Mouse (Mus musculus): Measurements from ENCODE around the gene Bzw2. TPM values are rescaled to one million over a fixed set of nuclear protein-coding genes. Genes with fewer than 3 reads are reported as not detected.
A peak's percentile ranks its signal among the peaks of the same experiment; 100 is the strongest.
"Not testable (repeated sequence)": the region's sequence is repeated elsewhere in the genome, so short reads cannot be mapped to it uniquely, and the experiment has no call there.

Bzw2 gene
- 100 to 1,000 TPM; 107 to 130 TPM for total RNA-seq (2021)
- long read RNA-seq, experiment 1, transcript Bzw2-201 (12 exons, 1,871 nt): major isoform, 83 of 90 reads
- long read RNA-seq, experiment 1, partial matches to known transcripts: 4 of 90 reads
- long read RNA-seq, experiment 1, other reads (novel, unspliced or antisense): 2 of 90 reads
- long read RNA-seq, experiment 2, transcript Bzw2-201 (12 exons, 1,871 nt): major isoform, 80 of 84 reads
- long read RNA-seq, experiment 2, partial matches to known transcripts: 1 of 84 reads
- long read RNA-seq, experiment 2, other reads (novel, unspliced or antisense): 3 of 84 reads

DNA sequence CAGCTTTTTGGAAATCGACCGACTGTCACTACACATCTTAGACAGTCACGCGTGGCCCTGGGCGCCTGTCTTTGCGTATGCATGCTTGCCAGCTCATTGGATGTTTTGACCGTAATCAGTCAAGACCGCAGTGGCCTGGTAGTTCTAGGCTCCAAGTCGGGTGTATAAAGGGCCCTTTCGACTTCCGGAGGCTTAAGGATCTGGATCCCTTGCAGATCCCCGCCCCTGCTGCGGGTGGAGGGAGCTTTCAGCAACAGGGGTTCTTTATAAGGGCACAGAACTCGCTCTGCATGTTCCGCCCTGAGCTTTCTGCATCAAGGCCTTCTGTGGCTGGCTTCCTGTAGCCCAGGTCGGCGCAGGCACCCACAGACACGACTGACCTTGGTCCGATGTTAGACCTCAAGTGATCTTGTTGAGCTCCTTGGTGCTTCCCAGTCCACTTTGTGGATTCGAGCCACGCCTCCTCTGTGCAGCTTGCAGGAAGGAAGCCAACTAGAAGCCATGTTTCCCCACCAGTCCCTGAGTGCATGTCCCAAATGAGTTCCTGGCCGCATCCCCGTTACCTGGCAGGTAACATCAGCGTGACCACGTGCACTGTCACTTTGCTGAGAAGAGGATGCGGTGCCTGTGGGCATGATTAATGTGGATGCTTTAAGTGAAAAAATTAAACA lies at the start of gene Bzw2:
TSS of gene Bzw2 (minus strand) at position 443 of the 671 bp plus-strand sequence.
- Histone ChIP-seq H3K4me3 (peak within 1 kb of the TSS; percentile 99), H3K27ac (peak within 1 kb of the TSS; percentile 99)
- intact Hi-C loops (cut with DNase I): no loop called here
- peak; percentile 76 for DNase-seq
- no peak for TF ChIP-seq CTCF (IDR thresholded peaks at IDR 0.05)

GRCm38 (mm10) chr12:36207072-36207799 lies 49.4 kb upstream of the Bzw2 start:
- Histone ChIP-seq H3K4me3 (peak overlapping the region; percentile 53), H3K27ac (peak overlapping the region; percentile 24; the same call in 1 of the 2 replicates)
- TF ChIP-seq CTCF (IDR thresholded peaks at IDR 0.05): no peak
- intact Hi-C loops (cut with DNase I): no loop called here
- DNase-seq: peak; percentile 50

DNA sequence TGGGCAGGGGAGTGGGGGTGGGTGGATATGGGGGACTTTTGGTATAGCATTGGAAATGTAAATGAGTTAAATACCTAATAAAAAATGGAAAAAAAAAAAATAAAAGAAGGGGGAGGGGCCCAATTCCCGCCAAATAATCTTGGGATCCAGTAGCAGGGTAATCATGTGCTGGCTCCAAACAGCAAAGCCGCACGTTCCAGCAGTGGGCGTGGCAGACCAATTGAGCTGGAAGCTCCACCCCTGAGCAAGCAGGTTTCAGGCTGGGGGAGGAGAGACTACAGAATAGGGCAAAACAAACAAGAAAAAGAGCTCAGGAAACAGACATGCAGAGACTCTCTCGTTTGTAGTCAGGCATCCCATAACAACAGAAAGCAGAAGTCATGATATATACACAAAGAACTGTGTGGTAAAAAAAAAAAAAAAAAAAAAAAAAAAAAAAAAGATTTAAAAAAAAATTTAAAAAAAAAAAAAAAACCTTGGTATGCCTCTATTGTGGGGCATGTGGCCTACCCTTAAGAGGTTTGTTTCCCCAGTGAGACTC lies 47.8 kb upstream of the Bzw2 start:
- intact Hi-C loops (cut with DNase I); DNase-seq; H3K27ac ChIP-seq: not testable (repeated sequence)

DNA sequence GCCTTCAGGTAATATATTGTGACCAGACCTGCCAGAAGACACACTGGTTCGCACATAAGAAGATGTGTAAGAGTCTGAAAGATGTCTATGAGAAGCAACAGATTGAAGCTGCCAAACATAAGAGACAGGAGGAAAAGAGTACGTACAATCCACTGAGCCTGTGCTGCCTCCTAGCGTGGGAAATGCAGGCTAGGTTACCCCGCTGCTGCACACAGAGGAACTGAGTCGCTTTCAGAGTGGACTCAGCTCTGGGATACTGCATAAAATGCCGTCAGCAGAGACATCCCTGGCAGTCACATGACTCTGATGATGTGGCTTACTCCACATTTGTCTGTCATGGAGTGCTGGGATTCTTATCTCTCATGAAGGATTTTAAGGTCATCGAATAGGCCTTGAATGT lies 37.1 kb upstream of the Bzw2 start:
- no peak for DNase-seq
- peak; percentile 20; the same call in 1 of the 2 replicates for TF ChIP-seq CTCF (IDR thresholded peaks at IDR 0.05)
- intact Hi-C loops (cut with DNase I): no loop called here
- no peak overlapping the region for H3K4me3 ChIP-seq
- no peak overlapping the region for H3K27ac ChIP-seq

More for the DNA sequence above, 47.8 kb upstream of the Bzw2 start:
- not testable (repeated sequence) for H3K4me3 ChIP-seq

DNA sequence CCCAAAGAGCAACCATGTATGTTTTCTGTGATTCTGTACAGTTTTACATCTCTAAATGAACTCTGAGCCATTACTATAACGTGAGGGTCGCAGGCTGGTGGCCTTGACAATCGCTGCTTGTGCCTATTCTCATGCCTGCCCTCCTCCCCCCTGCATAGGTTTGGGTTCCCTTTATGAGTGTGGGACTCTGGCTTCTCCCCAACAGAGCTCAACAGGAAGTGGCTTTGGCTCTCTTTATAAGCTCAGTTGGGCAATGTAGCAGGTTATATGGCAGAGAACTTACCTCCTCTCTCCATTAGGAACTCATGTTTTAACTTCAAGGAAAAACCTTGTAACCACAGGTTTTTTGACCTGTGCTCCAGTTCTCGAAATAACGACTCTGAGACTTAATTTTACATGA lies 32.5 kb upstream of the Bzw2 start:
- Histone ChIP-seq H3K27ac (no peak overlapping the region), H3K4me3 (no peak overlapping the region)
- no peak for TF ChIP-seq CTCF (IDR thresholded peaks at IDR 0.05)
- no peak for DNase-seq
- intact Hi-C loops (cut with DNase I): no loop called here

GRCm38 (mm10) chr12:36189610-36190009 lies 31.7 kb upstream of the Bzw2 start:
- Histone ChIP-seq H3K4me3 (no peak overlapping the region), H3K27ac (no peak overlapping the region)
- DNase-seq: no peak
- intact Hi-C loops (cut with DNase I): no loop called here
- no peak for TF ChIP-seq CTCF (IDR thresholded peaks at IDR 0.05)

DNA sequence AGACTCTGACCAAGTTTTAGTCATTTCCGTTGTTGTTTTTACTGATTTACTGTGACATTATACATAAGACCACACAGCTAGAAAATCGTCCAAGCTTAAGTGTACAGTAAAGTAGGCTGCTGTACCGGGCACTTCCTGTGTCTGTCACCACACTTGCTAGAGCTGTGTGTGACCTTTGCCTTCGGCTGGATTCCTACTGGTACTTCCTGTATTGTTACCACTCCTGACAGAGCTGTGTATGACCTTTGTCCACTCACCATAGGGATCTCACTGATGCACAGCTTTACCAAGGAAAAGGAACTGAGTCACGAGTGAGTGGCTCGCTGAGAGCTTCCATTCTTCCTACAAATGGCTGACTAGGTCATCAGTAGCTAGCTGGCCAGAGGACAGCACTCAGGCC lies 29.2 kb upstream of the Bzw2 start:
- intact Hi-C loops (cut with DNase I): no loop called here
- DNase-seq: no peak
- H3K27ac ChIP-seq: no peak overlapping the region
- no peak overlapping the region for H3K4me3 ChIP-seq
- no peak for TF ChIP-seq CTCF (IDR thresholded peaks at IDR 0.05)

- Histone ChIP-seq H3K27ac (peak overlapping the region; percentile 64), H3K4me3 (peak overlapping the region; percentile 10; the same call in 1 of the 2 replicates)
- intact Hi-C loops (cut with DNase I): no loop called here
- no peak for TF ChIP-seq CTCF (IDR thresholded peaks at IDR 0.05)
- DNase-seq: no peak
Observed at GRCm38 (mm10) chr12:36182570-36182969, 24.7 kb upstream of the Bzw2 start.

DNA sequence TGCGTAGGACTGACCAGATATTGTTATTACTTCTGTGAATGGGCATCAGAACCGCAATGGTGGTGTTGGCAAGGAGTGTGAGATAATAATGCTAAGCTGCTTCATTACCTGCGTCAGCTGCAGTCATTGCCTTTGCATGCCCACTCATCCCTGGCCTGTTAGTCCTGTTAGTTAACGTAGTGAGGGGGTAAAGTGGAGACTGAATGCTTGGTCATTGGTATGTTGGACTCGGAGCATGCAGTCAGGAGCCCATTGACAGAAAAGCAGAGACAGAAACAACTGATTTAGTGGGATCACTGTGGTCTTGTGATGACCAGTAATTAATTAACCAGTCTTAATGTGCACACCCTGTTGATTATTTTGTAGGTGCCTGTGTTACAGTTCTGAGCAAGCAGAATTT lies 19.3 kb upstream of the Bzw2 start:
- DNase-seq: no peak
- TF ChIP-seq CTCF (IDR thresholded peaks at IDR 0.05): no peak
- H3K4me3 ChIP-seq: no peak overlapping the region
- intact Hi-C loops (cut with DNase I): no loop called here
- H3K27ac ChIP-seq: no peak overlapping the region

- no peak for TF ChIP-seq CTCF (IDR thresholded peaks at IDR 0.05)
- no peak for DNase-seq
- Histone ChIP-seq H3K27ac (no peak overlapping the region), H3K4me3 (no peak overlapping the region)
- intact Hi-C loops (cut with DNase I): no loop called here
Observed at GRCm38 (mm10) chr12:36165299-36165698, 7.4 kb upstream of the Bzw2 start.

DNA sequence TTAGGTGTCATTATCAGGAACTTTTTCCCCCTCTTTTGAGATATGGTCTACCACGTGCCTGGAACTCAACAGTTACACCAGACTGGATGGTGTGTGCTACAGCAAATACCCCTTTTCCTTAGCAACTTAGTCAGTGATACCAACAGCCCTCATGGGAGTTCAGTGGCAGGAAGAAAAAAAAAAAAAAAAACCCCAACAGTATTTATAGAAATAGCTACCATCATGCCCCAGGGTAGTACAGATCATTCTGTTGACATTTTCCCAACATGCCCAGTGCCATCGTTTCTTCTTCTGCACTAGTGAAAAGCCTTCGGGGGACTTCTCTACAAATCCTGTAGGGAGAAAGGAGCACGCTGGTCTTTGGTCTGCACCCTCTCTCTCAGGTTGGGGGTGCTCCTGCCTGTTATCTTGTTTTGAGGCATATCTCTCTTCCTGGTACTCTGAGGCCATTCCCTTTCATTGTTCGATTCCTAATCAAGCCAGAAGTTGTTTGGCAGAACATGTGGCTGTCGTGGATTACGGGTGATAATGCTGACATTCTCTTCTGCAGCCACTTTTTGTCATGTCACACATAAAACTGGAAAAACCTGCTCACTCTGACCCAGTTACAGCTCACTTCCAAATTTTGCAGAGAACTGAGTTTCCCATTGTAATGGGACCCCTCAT lies 6.4 kb upstream of the Bzw2 start:
- no peak for DNase-seq
- intact Hi-C loops (cut with DNase I): no loop called here
- H3K27ac ChIP-seq: no peak overlapping the region
- no peak overlapping the region for H3K4me3 ChIP-seq
- TF ChIP-seq CTCF (IDR thresholded peaks at IDR 0.05): no peak

GRCm38 (mm10) chr12:36157304-36157637 lies 609 bp downstream of the Bzw2 start:
- intact Hi-C loops (cut with DNase I): no loop called here
- no peak for TF ChIP-seq CTCF (IDR thresholded peaks at IDR 0.05)
- Histone ChIP-seq H3K27ac (peak overlapping the region; percentile 99), H3K4me3 (peak overlapping the region; percentile 99)
- peak; percentile 65 for DNase-seq

Data from gastrocnemius, adult 2 months (tissue).